Comparison of ENCODE assay signal across 8 mouse cellular contexts in the genomic region with DNA sequence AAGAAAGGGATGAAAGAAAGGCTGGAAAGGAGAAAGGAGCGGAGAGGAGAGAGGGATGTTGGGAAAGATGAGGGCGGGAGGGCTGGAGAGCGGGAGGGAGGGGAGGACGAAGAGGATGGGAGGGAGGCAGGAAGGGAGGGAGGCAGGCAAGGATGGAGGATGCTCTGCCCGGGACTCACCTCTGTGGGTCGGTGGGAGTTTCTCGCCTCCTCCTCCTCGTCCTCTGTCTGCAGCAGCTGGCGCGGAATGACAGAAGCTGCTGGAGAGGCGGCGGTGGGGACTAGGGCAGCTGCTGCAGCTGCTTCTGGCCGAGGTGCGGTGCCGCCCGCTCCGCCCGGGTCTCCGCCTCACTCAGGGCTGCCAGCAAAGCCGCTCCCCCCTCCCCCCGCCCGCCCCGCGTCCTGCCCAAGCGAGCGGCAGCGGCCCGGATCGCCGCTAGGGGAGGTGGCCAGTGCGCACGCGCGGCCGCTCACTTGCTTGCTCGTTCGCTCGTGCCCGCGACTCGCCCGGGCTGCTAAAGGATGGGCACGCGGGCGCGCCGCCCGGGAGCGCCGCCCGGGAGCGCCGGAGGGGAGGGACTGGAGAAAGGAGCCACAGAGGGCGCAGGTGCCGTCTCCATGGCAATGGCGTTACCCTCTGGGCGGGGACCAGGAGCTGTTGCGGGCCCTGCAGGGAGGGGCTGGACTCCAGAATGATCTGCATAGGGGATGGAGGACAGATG. TPM values are rescaled to one million over a fixed set of nuclear protein-coding genes. Genes with fewer than 3 reads are reported as not detected.
DNase-seq lines count a peak whose midpoint lies in the region; ATAC-seq and TF ChIP-seq lines count a peak whose summit lies in the region.

A gene (minus strand): TSS at position 459 of the 721 bp plus-strand sequence.

- TF ChIP-seq CTCF in brain, embryonic 14.5 days (IDR thresholded peaks at IDR 0.05; ENCODE audit: borderline replicate concordance, extremely low read depth, insufficient read depth, insufficient read length) = peak; percentile 70

- peak; percentile 98 for ATAC-seq in embryonic facial prominence, embryonic 11.5 days (replicated peaks; ENCODE audit: insufficient number of reproducible peaks, low FRiP score, low TSS enrichment, low read depth)
- ATAC-seq in midbrain, embryonic 14.5 days (ENCODE audit: low FRiP score, low TSS enrichment) = peak; percentile 96
- ATAC-seq in stomach, embryonic 16.5 days (ENCODE audit: insufficient read depth, low FRiP score) = peak; percentile 92

- no peaks in the 10 kb centered on the region for H3K27me3 ChIP-seq in embryonic facial prominence, embryonic 11.5 days (ENCODE audit: control insufficient read depth, insufficient read depth, low read length)
- H3K27me3 ChIP-seq in heart, embryonic 10.5 days (ENCODE audit: insufficient read depth, poor library complexity, severe bottlenecking) = no peaks in the 10 kb centered on the region; the same call in 1 of the 2 replicates
- no peaks in the 10 kb centered on the region for H3K27me3 ChIP-seq in midbrain, embryonic 14.5 days (ENCODE audit: control insufficient read depth, insufficient read depth, low read length)
- H3K27me3 ChIP-seq in stomach, embryonic 16.5 days (ENCODE audit: control insufficient read depth, insufficient read depth, low read length) = no peaks in the 10 kb centered on the region

- peak within 1 kb of the TSS; percentile 79 for H3K4me2 ChIP-seq in embryonic facial prominence, embryonic 11.5 days (ENCODE audit: low read depth, low read length)
- peak within 1 kb of the TSS; percentile 59 for H3K4me2 ChIP-seq in midbrain, embryonic 14.5 days (ENCODE audit: low read length)
- peak within 1 kb of the TSS; percentile 75 for H3K4me2 ChIP-seq in stomach, embryonic 16.5 days (ENCODE audit: low read depth, low read length)

- no peak within 1 kb of the TSS for H3K27ac ChIP-seq in embryonic facial prominence, embryonic 11.5 days (replicated peaks; ENCODE audit: low read depth, low read length)
- peak within 1 kb of the TSS; percentile 29; the same call in 1 of the 2 replicates for H3K27ac ChIP-seq in heart, embryonic 10.5 days
- peak within 1 kb of the TSS; percentile 98 for H3K27ac ChIP-seq in midbrain, embryonic 14.5 days (replicated peaks; ENCODE audit: low read depth, low read length)
- no peak within 1 kb of the TSS for H3K27ac ChIP-seq in stomach, embryonic 16.5 days (ENCODE audit: low read length)

- DNase-seq in brain, embryonic 14.5 days (ENCODE audit: low read depth) = peak; percentile 99
- DNase-seq in embryonic facial prominence, embryonic 11.5 days (ENCODE audit: low spot score) = peak; percentile 90
- DNase-seq in heart, embryonic 10.5 days (ENCODE audit: low spot score) = peak; percentile 82
- peak; percentile 36 to 50 for DNase-seq in kidney, adult 8-10 months
- peak; percentile 99 for DNase-seq in left cerebral cortex, postnatal 4 days
- DNase-seq in midbrain, embryonic 14.5 days = peak; percentile 99
- no peak for DNase-seq in natural killer cell, adult 2 months (ENCODE audit: low spot score in 2 of 2)

- peak; percentile 79; the same call in 1 of the 2 replicates for TF ChIP-seq POLR2A in brain, embryonic 14.5 days (IDR thresholded peaks at IDR 0.05; ENCODE audit: borderline replicate concordance, extremely low read depth, insufficient read depth, insufficient read length, poor library complexity, severe bottlenecking)

- H3K36me3 ChIP-seq in embryonic facial prominence, embryonic 11.5 days (replicated peaks; ENCODE audit: control insufficient read depth, insufficient read depth, low read depth, low read length) = no peaks in the 10 kb centered on the region
- H3K36me3 ChIP-seq in heart, embryonic 10.5 days = no peaks in the 10 kb centered on the region
- H3K36me3 ChIP-seq in midbrain, embryonic 14.5 days (ENCODE audit: control insufficient read depth, insufficient read depth, low read length) = no peaks in the 10 kb centered on the region
- H3K36me3 ChIP-seq in stomach, embryonic 16.5 days (ENCODE audit: control insufficient read depth, insufficient read depth, low read length) = no peaks in the 10 kb centered on the region

- H3K9me3 ChIP-seq in embryonic facial prominence, embryonic 11.5 days (replicated peaks; ENCODE audit: control insufficient read depth, low read length) = no peaks in the 10 kb centered on the region
- no peaks in the 10 kb centered on the region for H3K9me3 ChIP-seq in heart, embryonic 10.5 days
- no peaks in the 10 kb centered on the region for H3K9me3 ChIP-seq in midbrain, embryonic 14.5 days (ENCODE audit: control insufficient read depth, low read length)
- no peaks in the 10 kb centered on the region for H3K9me3 ChIP-seq in stomach, embryonic 16.5 days (replicated peaks; ENCODE audit: control insufficient read depth, low read length)

- WGBS in embryonic facial prominence, embryonic 11.5 days = 2% methylated on average over 31 of the region's 58 CpGs
- WGBS in heart, embryonic 10.5 days = 2% methylated on average over 34 of the region's 58 CpGs
- WGBS in midbrain, embryonic 14.5 days = under 1% methylated on average over 52 of the region's 58 CpGs
- WGBS in stomach, embryonic 16.5 days = under 1% methylated on average over 52 of the region's 58 CpGs

- H3K4me1 ChIP-seq in embryonic facial prominence, embryonic 11.5 days (ENCODE audit: control insufficient read depth, insufficient read depth, low read length) = no peaks in the 10 kb centered on the region
- peaks cover 12% of the 10 kb centered on the region; the same call in 1 of the 2 replicates for H3K4me1 ChIP-seq in heart, embryonic 10.5 days
- peaks cover 33% of the 10 kb centered on the region for H3K4me1 ChIP-seq in midbrain, embryonic 14.5 days (ENCODE audit: control insufficient read depth, insufficient read depth, low read length)
- H3K4me1 ChIP-seq in stomach, embryonic 16.5 days (ENCODE audit: control insufficient read depth, insufficient read depth, low read length) = peaks cover 5% of the 10 kb centered on the region; the same call in 1 of the 2 replicates

- H3K9ac ChIP-seq in embryonic facial prominence, embryonic 11.5 days (replicated peaks; ENCODE audit: low read length) = peak within 1 kb of the TSS; percentile 64
- H3K9ac ChIP-seq in midbrain, embryonic 14.5 days (replicated peaks; ENCODE audit: low read length) = peak within 1 kb of the TSS; percentile 86
- peak within 1 kb of the TSS; percentile 60 for H3K9ac ChIP-seq in stomach, embryonic 16.5 days (ENCODE audit: low read length)

- peak within 1 kb of the TSS; percentile 55 for H3K4me3 ChIP-seq in embryonic facial prominence, embryonic 11.5 days (ENCODE audit: low read depth, low read length)
- peak within 1 kb of the TSS; percentile 70 for H3K4me3 ChIP-seq in heart, embryonic 10.5 days
- peak within 1 kb of the TSS; percentile 70 for H3K4me3 ChIP-seq in midbrain, embryonic 14.5 days (replicated peaks; ENCODE audit: low read depth, low read length)
- peak within 1 kb of the TSS; percentile 51 for H3K4me3 ChIP-seq in stomach, embryonic 16.5 days (replicated peaks; ENCODE audit: low read length)

- intact Hi-C loops in left cerebral cortex, postnatal 4 days (cut with DNase I) = loop anchor here (10.0 kb wide), 2 partner anchors 135 to 345 kb away; no protein-coding TSS in a partner anchor

RNA-seq across cellular contexts. Expression of the gene that starts here (rescaled TPM):
- polyA plus RNA-seq in brain, embryonic 14.5 days (2012; rRNA removed) = 126 and 150 TPM in 2 replicates
- 13.7 and 18.4 TPM in 2 replicates for polyA plus RNA-seq in embryonic facial prominence, embryonic 11.5 days (2014; fragmentation: Nextera tagmentation; extraction: Ambion mirVana)
- 0.79 and 2.7 TPM in 2 replicates for polyA plus RNA-seq in heart, embryonic 10.5 days (2016; fragmentation: Nextera tagmentation; extraction: Ambion mirVana)
- 100 to 1,000 TPM; 178 TPM for total RNA-seq in left cerebral cortex, postnatal 4 days (2021)
- polyA plus RNA-seq in midbrain, embryonic 14.5 days (2014; fragmentation: Nextera tagmentation; extraction: Ambion mirVana) = 137 and 141 TPM in 2 replicates
- 6.7 and 7.2 TPM in 2 replicates for polyA plus RNA-seq in stomach, embryonic 16.5 days (2015; fragmentation: Nextera tagmentation; extraction: Ambion mirVana)

Comparison
In these comparisons a context has a peak if more than half of its experiments do, and no peak if none do; other contexts are left out.
1. DNase-seq: peak in brain, embryonic 14.5 days (single experiment), embryonic facial prominence, embryonic 11.5 days (single experiment), heart, embryonic 10.5 days (single experiment), kidney, adult 8-10 months (2 of 2), left cerebral cortex, postnatal 4 days (single experiment) and midbrain, embryonic 14.5 days (single experiment); none in natural killer cell, adult 2 months (0 of 2).
2. H3K27ac ChIP-seq: peak in heart, embryonic 10.5 days (single experiment) and midbrain, embryonic 14.5 days (single experiment); none in embryonic facial prominence, embryonic 11.5 days (single experiment) and stomach, embryonic 16.5 days (single experiment).
3. Peak in every context shown above with its lines, with median percentiles within 50 percentile points of each other: ATAC-seq, H3K4me2 ChIP-seq, H3K4me3 ChIP-seq and H3K9ac ChIP-seq.